Mouse (Mus musculus) bone marrow macrophage, adult 2 months (primary cell): ENCODE results near the gene Fam222a.

Experiments
- CTCF ChIP-seq: IDR thresholded peaks from 2 replicates; pipeline ENCODE4 v1.5.1; 2012; ENCODE audit warnings: low read depth, mild to moderate bottlenecking, low read length, moderate library complexity
- POLR2A ChIP-seq: IDR thresholded peaks from 2 replicates; pipeline ENCODE4 v1.6.1; 2012; ENCODE audit warnings: mild to moderate bottlenecking, low read depth, low read length, borderline replicate concordance

DNA sequence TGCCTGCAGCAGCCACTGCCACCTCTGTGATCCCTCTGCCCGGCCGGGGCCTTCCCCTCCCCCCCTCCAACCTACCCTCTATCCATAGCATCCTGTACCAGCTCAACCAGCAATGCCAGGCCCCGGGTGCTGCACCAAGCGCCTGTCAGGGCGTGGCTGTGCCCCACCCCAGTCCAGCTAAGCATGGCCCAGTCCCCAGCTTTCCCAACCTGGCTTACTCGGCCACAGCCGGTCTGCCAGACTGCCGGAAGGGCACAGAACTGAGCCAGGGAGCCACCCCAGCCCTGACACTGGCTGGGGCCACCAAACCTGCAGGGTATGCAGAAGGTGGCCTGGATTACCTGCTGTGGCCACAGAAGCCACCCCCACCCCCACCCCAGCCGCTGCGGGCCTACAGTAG lies 43.4 kb downstream of the Fam222a start:
- TF ChIP-seq POLR2A (no peak), CTCF (no peak)
